Mouse (Mus musculus) liver, embryonic 16.5 days (tissue): ENCODE data around the gene Tbc1d30. TPM values are rescaled to one million over a fixed set of nuclear protein-coding genes. Genes with fewer than 3 reads are reported as not detected.
A peak's percentile ranks its signal among the peaks of the same experiment; 100 is the strongest.

ENCODE experiments used
- ATAC-seq: fragments of 200-750 bp; cut with Nextera tagmentation; 2 replicates; pipeline ENCODE4 v1.8.0; 2017; ENCODE audit warnings: low read depth, mild to moderate bottlenecking, moderate number of reproducible peaks, moderate library complexity
- H3K27ac ChIP-seq: fragments of 300-500 bp; sonication (generic); 2 replicates; pipeline ENCODE4 v1.5.1; 2014; ENCODE audit warnings: mild to moderate bottlenecking, low read length
- H3K27me3 ChIP-seq: fragments of 300-500 bp; sonication (generic); 2 replicates; pipeline ENCODE4 v1.6.1; 2014; ENCODE audit warnings: low read depth, low read length, mixed read lengths; ENCODE audit not compliant: control insufficient read depth, insufficient read depth
- H3K36me3 ChIP-seq: fragments of 300-500 bp; sonication (generic); 2 replicates; pipeline ENCODE4 v1.6.1; 2014; ENCODE audit warnings: mild to moderate bottlenecking; ENCODE audit not compliant: control insufficient read depth, insufficient read depth
- H3K4me1 ChIP-seq: fragments of 300-500 bp; sonication (generic); 2 replicates; pipeline ENCODE4 v1.6.1; 2014; ENCODE audit warnings: low read depth, low read length, mixed read lengths; ENCODE audit not compliant: control insufficient read depth
- H3K4me2 ChIP-seq: fragments of 300-500 bp; sonication (generic); 2 replicates; pipeline ENCODE4 v1.6.1; 2014; ENCODE audit warnings: low read depth, low read length, mixed read lengths
- H3K4me3 ChIP-seq: fragments of 300-500 bp; sonication (generic); 2 replicates; pipeline ENCODE4 v1.5.1; 2014; ENCODE audit warnings: low read depth, mild to moderate bottlenecking, low read length
- H3K9ac ChIP-seq: fragments of 300-500 bp; sonication (generic); 2 replicates; pipeline ENCODE4 v1.6.1; 2014; ENCODE audit warnings: low read depth, low read length
- H3K9me3 ChIP-seq: fragments of 300-500 bp; sonication (generic); replicated peaks from 2 replicates; pipeline ENCODE4 v1.6.1; 2016; ENCODE audit warnings: low read length; ENCODE audit not compliant: control insufficient read depth
- WGBS: fragments of 180-500 bp; shearing (Covaris S2); extraction: QIAGEN DNeasy Blood & Tissue Kit; methylation state at CpG from one replicate; pipeline ENCODE4 v1.1.7; 2014; ENCODE audit not compliant: insufficient replicate concordance; 5-methylcytosine and 5-hydroxymethylcytosine counted together
- polyA plus RNA-seq: library from polyadenylated mRNA; unstranded; fragments of >200 nt; fragmentation: Nextera tagmentation; extraction: Ambion mirVana; gene quantifications from 2 replicates; pipeline ENCODE4 v1.2.1, GENCODE M21; 2015

Gene Tbc1d30
- polyA plus RNA-seq, 1 experiment from 2014 or later: 0.48 TPM

GRCm38 (mm10) chr10:121310511-121311221, 40.4 kb downstream of the Tbc1d30 start:
- H3K36me3 ChIP-seq: no peaks in the 10 kb centered on the region

DNA sequence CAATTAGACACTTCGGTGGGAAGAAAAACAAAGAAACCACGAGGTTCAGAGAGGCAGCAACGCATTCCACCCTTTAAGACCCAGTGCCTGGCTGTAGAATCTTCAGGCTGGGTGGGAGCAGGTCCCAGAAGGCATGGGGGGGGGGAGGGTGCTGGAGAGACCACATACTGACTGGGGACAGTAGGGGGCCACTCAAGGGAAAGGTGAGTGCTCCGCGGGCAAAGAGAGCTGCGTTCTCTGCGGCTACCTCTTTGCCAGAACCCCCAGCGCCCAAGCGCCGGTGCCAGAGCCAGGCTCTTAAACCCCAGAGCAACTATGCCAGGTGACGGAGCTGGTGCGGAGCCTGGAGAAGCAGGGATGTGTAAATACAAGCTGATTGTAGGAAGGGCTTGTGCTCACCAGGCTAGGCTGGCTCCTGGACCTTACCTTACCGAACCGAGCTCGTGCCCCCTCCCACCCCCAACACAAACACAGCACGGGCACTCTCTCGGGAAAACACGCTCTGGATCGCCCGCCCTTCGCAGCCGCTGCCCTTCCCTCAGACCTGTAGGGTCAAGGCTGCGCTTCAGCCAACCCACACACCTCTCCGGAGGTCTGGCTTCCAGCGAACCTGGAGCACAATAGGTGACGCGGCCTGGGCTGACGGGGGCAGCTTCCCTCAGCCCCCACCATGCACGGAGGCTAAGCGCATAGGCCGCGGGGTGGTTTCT, 41.1 kb downstream of the Tbc1d30 start:
- 2% methylated on average over 32 of the region's 32 CpGs for WGBS
- H3K36me3 ChIP-seq: no peaks in the 10 kb centered on the region
- H3K27ac ChIP-seq: no peak overlapping the region
- peaks cover 31% of the 10 kb centered on the region for H3K27me3 ChIP-seq
- peak overlapping the region; percentile 70 for H3K4me2 ChIP-seq
- H3K4me3 ChIP-seq: peak overlapping the region; percentile 61
- no peaks in the 10 kb centered on the region; the same call in 1 of the 2 replicates for H3K4me1 ChIP-seq
- no peak overlapping the region for H3K9ac ChIP-seq
- no peaks in the 10 kb centered on the region for H3K9me3 ChIP-seq
- no peak; the same call in 1 of the 2 replicates for ATAC-seq

More at GRCm38 (mm10) chr10:121310511-121311221, 40.4 kb downstream of the Tbc1d30 start:
- no peaks in the 10 kb centered on the region for H3K9me3 ChIP-seq
- no peaks in the 10 kb centered on the region; the same call in 1 of the 2 replicates for H3K4me1 ChIP-seq
- peak overlapping the region; percentile 61 for H3K4me3 ChIP-seq
- WGBS: under 1% methylated on average over 76 of the region's 77 CpGs
- peak; percentile 56 for ATAC-seq
- H3K27ac ChIP-seq: no peak overlapping the region
- H3K27me3 ChIP-seq: peaks cover 31% of the 10 kb centered on the region
- peak overlapping the region; percentile 70 for H3K4me2 ChIP-seq
- 0 out of 2 replicates have a peak overlapping the region, but pooled peaks have one; percentile 15 for H3K9ac ChIP-seq

DNA sequence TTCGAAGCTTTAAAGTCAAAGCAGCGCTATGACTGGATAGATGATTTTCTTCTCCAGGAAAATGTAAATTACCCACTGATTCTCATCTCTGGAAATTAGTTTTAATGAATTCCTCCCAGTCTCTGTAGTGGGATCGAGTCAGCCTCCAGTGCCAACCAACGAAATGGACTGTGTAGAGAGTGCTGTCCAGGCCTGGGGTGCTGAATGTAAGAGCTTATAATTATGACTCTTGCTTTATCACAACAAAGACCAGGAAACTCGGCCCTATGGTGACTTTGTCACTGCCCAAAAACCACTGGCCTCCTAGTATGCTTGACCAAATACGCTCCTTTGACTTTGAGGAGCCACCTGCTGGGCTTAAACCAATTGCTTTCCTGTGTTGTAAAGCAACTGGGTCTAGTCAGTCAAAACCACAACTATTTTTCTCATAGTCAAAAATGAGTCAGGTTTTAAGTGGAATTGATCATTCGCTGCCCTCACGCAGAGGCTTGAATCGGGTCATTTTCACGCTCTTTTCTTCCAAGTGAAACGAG, 41.9 kb downstream of the Tbc1d30 start:
- H3K9ac ChIP-seq: no peak overlapping the region
- H3K27me3 ChIP-seq: peaks cover 31% of the 10 kb centered on the region
- no peaks in the 10 kb centered on the region for H3K9me3 ChIP-seq
- H3K4me1 ChIP-seq: no peaks in the 10 kb centered on the region; the same call in 1 of the 2 replicates
- H3K4me2 ChIP-seq: no peak overlapping the region
- ATAC-seq: no peak
- 21% methylated on average over 11 of the region's 11 CpGs for WGBS
- no peak overlapping the region for H3K4me3 ChIP-seq
- no peaks in the 10 kb centered on the region for H3K36me3 ChIP-seq
- H3K27ac ChIP-seq: no peak overlapping the region

- Histone ChIP-seq H3K4me3 (no peak overlapping the region), H3K27ac (no peak overlapping the region), H3K27me3 (peaks cover 12% of the 10 kb centered on the region), H3K4me2 (no peak overlapping the region), H3K9ac (no peak overlapping the region), H3K9me3 (no peaks in the 10 kb centered on the region), H3K36me3 (no peaks in the 10 kb centered on the region), H3K4me1 (no peaks in the 10 kb centered on the region; the same call in 1 of the 2 replicates)
- peak; percentile 51; the same call in 1 of the 2 replicates for ATAC-seq
- WGBS: 21% methylated on average over 5 of the region's 5 CpGs
Measured at GRCm38 (mm10) chr10:121305441-121305840, 45.6 kb downstream of the Tbc1d30 start.

GRCm38 (mm10) chr10:121303559-121303958, 47.5 kb downstream of the Tbc1d30 start:
- no peak for ATAC-seq
- Histone ChIP-seq H3K4me1 (no peaks in the 10 kb centered on the region), H3K9ac (no peak overlapping the region), H3K27ac (no peak overlapping the region), H3K36me3 (no peaks in the 10 kb centered on the region), H3K27me3 (no peaks in the 10 kb centered on the region), H3K4me3 (no peak overlapping the region), H3K9me3 (no peaks in the 10 kb centered on the region), H3K4me2 (no peak overlapping the region)
- 66% methylated on average over 3 of the region's 3 CpGs for WGBS

GRCm38 (mm10) chr10:121301868-121302267, 49.2 kb downstream of the Tbc1d30 start:
- ATAC-seq: no peak
- H3K4me3 ChIP-seq: no peak overlapping the region
- no peaks in the 10 kb centered on the region; the same call in 1 of the 2 replicates for H3K4me1 ChIP-seq
- no peaks in the 10 kb centered on the region for H3K9me3 ChIP-seq
- WGBS: 75% methylated on average over 14 of the region's 14 CpGs
- H3K27me3 ChIP-seq: no peaks in the 10 kb centered on the region
- no peaks in the 10 kb centered on the region for H3K36me3 ChIP-seq
- no peak overlapping the region for H3K9ac ChIP-seq
- no peak overlapping the region for H3K4me2 ChIP-seq
- no peak overlapping the region for H3K27ac ChIP-seq

- Histone ChIP-seq H3K4me3 (no peak overlapping the region), H3K9ac (no peak overlapping the region), H3K27ac (no peak overlapping the region), H3K27me3 (no peaks in the 10 kb centered on the region), H3K9me3 (no peaks in the 10 kb centered on the region), H3K4me2 (no peak overlapping the region), H3K4me1 (no peaks in the 10 kb centered on the region; the same call in 1 of the 2 replicates), H3K36me3 (no peaks in the 10 kb centered on the region)
- no peak for ATAC-seq
- 65% methylated on average over 7 of the region's 7 CpGs for WGBS
Measured at GRCm38 (mm10) chr10:121300659-121301058, 50.4 kb downstream of the Tbc1d30 start.

DNA sequence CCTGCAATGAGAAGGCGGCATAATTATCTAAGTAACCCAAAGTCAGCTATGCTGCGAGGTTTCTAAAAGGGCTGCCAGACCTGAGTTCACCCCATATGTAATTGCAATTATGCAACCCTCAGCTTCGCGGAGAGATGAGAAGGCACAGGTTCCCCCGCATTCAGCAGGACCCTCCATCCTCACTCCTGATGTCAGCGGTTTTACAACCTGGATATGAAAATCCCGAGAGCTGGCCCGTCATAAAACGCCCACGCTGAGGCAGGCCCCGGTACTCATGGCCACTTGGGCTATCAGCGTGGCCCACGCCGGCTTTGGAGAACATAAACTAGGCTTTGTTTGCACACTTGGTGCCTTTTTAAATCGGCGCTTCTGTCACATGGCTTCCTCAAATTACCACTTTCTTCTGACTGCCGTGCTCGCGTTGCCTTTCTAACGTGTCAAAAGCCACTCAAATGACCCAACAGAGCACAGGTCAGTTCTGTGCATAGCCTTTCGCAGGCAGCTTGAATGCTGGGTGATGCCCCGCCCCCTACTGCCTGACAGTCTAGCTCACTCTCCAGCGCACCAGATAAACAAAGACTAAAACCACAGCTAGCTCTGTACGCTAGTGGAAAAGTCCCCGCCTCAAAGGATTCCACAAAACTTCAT, 53.9 kb downstream of the Tbc1d30 start:
- Histone ChIP-seq H3K9ac (no peak overlapping the region), H3K36me3 (no peaks in the 10 kb centered on the region), H3K4me1 (no peaks in the 10 kb centered on the region; the same call in 1 of the 2 replicates), H3K9me3 (no peaks in the 10 kb centered on the region), H3K27ac (peak overlapping the region; percentile 48), H3K4me2 (peak overlapping the region; percentile 49), H3K27me3 (no peaks in the 10 kb centered on the region), H3K4me3 (peak overlapping the region; percentile 27)
- peak; percentile 80 for ATAC-seq
- WGBS: 29% methylated on average over 25 of the region's 25 CpGs
